Mouse (Mus musculus) embryonic fibroblast, embryonic 13.5 days (primary cell): ENCODE measurements around the gene H2al1k.
A peak's percentile ranks its signal among the peaks of the same experiment; 100 is the strongest.
"Not testable (repeated sequence)": the region's sequence is repeated elsewhere in the genome, so short reads cannot be mapped to it uniquely, and the experiment has no call there.

Experiments
- CTCF ChIP-seq: IDR thresholded peaks from 2 replicates; pipeline ENCODE4 v1.5.1; 2011; ENCODE audit warnings: mild to moderate bottlenecking, control low read depth, low read length, moderate library complexity, borderline replicate concordance; ENCODE audit not compliant: insufficient read depth
- POLR2A ChIP-seq: IDR thresholded peaks from 2 replicates; pipeline ENCODE4 v1.6.1; 2011; ENCODE audit warnings: low read depth, mild to moderate bottlenecking, control low read depth, low read length, moderate library complexity

GRCm38 (mm10) chrX:9374012-9374411, 23.6 kb downstream of the H2al1k start:
- TF ChIP-seq CTCF = peak; percentile 10; the same call in 1 of the 2 replicates
- TF ChIP-seq POLR2A = not testable (repeated sequence)
